Mouse (Mus musculus) hindbrain, postnatal 0 days (tissue): ENCODE data around the gene Etv4. TPM values are rescaled to one million over a fixed set of nuclear protein-coding genes. Genes with fewer than 3 reads are reported as not detected.
A peak's percentile ranks its signal among the peaks of the same experiment; 100 is the strongest.

Experiments
- ATAC-seq: fragments of 200-750 bp; cut with Nextera tagmentation; 2 replicates; pipeline ENCODE4 v1.8.0; 2017; ENCODE audit warnings: mild to moderate bottlenecking, moderate TSS enrichment, moderate library complexity
- DNase-seq: peaks from one replicate; pipeline ENCODE4 v3.0.0-alpha.2; 2015; ENCODE audit warnings: low spot score
- H3K27ac ChIP-seq: fragments of 300-500 bp; sonication (generic); 2 replicates; pipeline ENCODE4 v1.5.1; 2014; ENCODE audit warnings: mild to moderate bottlenecking
- H3K27me3 ChIP-seq: fragments of 300-500 bp; sonication (generic); 2 replicates; pipeline ENCODE4 v1.6.1; 2014; ENCODE audit warnings: low read length, mixed read lengths; ENCODE audit not compliant: insufficient read depth
- H3K36me3 ChIP-seq: fragments of 300-500 bp; sonication (generic); 2 replicates; pipeline ENCODE4 v1.6.1; 2014; ENCODE audit warnings: low read length, mixed read lengths; ENCODE audit not compliant: insufficient read depth
- H3K4me1 ChIP-seq: fragments of 300-500 bp; sonication (generic); 2 replicates; pipeline ENCODE4 v1.6.1; 2014; ENCODE audit warnings: antibody characterized with exemption, low read length, mixed read lengths; ENCODE audit not compliant: insufficient read depth
- H3K4me2 ChIP-seq: fragments of 300-500 bp; sonication (generic); 2 replicates; pipeline ENCODE4 v1.6.1; 2014; ENCODE audit warnings: low read depth, mild to moderate bottlenecking, low read length, moderate library complexity, mixed read lengths
- H3K4me3 ChIP-seq: fragments of 300-500 bp; sonication (generic); 2 replicates; pipeline ENCODE4 v1.5.1; 2014; ENCODE audit warnings: low read length
- H3K9ac ChIP-seq: fragments of 300-500 bp; sonication (generic); replicated peaks from 2 replicates; pipeline ENCODE4 v1.6.1; 2014; ENCODE audit warnings: mild to moderate bottlenecking, low read length, moderate library complexity, mixed read lengths
- H3K9me3 ChIP-seq: fragments of 300-500 bp; sonication (generic); 2 replicates; pipeline ENCODE4 v1.6.1; 2016; ENCODE audit warnings: low read length, mixed read lengths
- CTCF ChIP-seq: IDR thresholded peaks from 2 replicates; pipeline ENCODE4 v1.5.1; 2016; ENCODE audit warnings: antibody characterized with exemption, control low read depth, low read depth
- WGBS: fragments of 180-500 bp; shearing (Covaris S2); extraction: QIAGEN DNeasy Blood & Tissue Kit; methylation state at CpG from one replicate; pipeline ENCODE4 v1.1.7; 2014; 5-methylcytosine and 5-hydroxymethylcytosine counted together
- polyA plus RNA-seq: library from polyadenylated mRNA; unstranded; fragments of >200 nt; fragmentation: Nextera tagmentation; extraction: Ambion mirVana; gene quantifications from 2 replicates; pipeline ENCODE4 v1.2.1, GENCODE M21; 2015
- total RNA-seq: library from RNA; depleted of rRNA; stranded (reverse); fragments of >200 nt; gene quantifications from 2 replicates; pipeline ENCODE4 v1.2.3, GENCODE M21; 2014

Etv4 gene
- total and polyA plus RNA-seq, 2 experiments from 2014 or later = 22.5 to 56.9 TPM

GRCm38 (mm10) chr11:101806741-101807140 is 21.6 kb upstream of the Etv4 start:
- Histone ChIP-seq H3K27ac (no peak overlapping the region), H3K9me3 (no peaks in the 10 kb centered on the region), H3K27me3 (peaks cover 6% of the 10 kb centered on the region; the same call in 1 of the 2 replicates), H3K9ac (no peak overlapping the region), H3K36me3 (no peaks in the 10 kb centered on the region), H3K4me2 (no peak overlapping the region), H3K4me3 (no peak overlapping the region), H3K4me1 (no peaks in the 10 kb centered on the region)
- DNase-seq = no peak
- no peak for TF ChIP-seq CTCF
- 62% methylated on average over 12 of the region's 12 CpGs for WGBS
- no peak for ATAC-seq

GRCm38 (mm10) chr11:101805113-101805704 is 20.0 kb upstream of the Etv4 start:
- no peak for ATAC-seq
- no peaks in the 10 kb centered on the region for H3K9me3 ChIP-seq
- H3K4me1 ChIP-seq = no peaks in the 10 kb centered on the region
- no peak for TF ChIP-seq CTCF
- no peak overlapping the region for H3K4me3 ChIP-seq
- no peak for DNase-seq
- H3K36me3 ChIP-seq = no peaks in the 10 kb centered on the region
- H3K27ac ChIP-seq = no peak overlapping the region
- H3K9ac ChIP-seq = no peak overlapping the region
- WGBS = 78% methylated on average over 8 of the region's 8 CpGs
- no peak overlapping the region for H3K4me2 ChIP-seq
- H3K27me3 ChIP-seq = peaks cover 6% of the 10 kb centered on the region; the same call in 1 of the 2 replicates

- no peak for TF ChIP-seq CTCF
- Histone ChIP-seq H3K4me1 (no peaks in the 10 kb centered on the region), H3K36me3 (no peaks in the 10 kb centered on the region), H3K4me3 (no peak overlapping the region), H3K4me2 (no peak overlapping the region), H3K27ac (no peak overlapping the region), H3K27me3 (0 out of 2 replicates have a peak, but pooled peaks cover 9% of the 10 kb centered on the region), H3K9me3 (no peaks in the 10 kb centered on the region), H3K9ac (no peak overlapping the region)
- ATAC-seq (no peak), DNase-seq (no peak)
- 4% methylated on average over 5 of the region's 5 CpGs for WGBS
Measured at GRCm38 (mm10) chr11:101801386-101801785, 16.2 kb upstream of the Etv4 start.

GRCm38 (mm10) chr11:101798083-101798482 is 12.9 kb upstream of the Etv4 start:
- TF ChIP-seq CTCF = no peak
- Histone ChIP-seq H3K27ac (no peak overlapping the region), H3K4me3 (no peak overlapping the region), H3K4me2 (no peak overlapping the region), H3K9me3 (no peaks in the 10 kb centered on the region), H3K9ac (no peak overlapping the region), H3K36me3 (no peaks in the 10 kb centered on the region), H3K4me1 (no peaks in the 10 kb centered on the region), H3K27me3 (0 out of 2 replicates have a peak, but pooled peaks cover 9% of the 10 kb centered on the region)
- DNase-seq (no peak), ATAC-seq (no peak)
- 47% methylated on average over 8 of the region's 8 CpGs for WGBS

- no peaks in the 10 kb centered on the region for H3K36me3 ChIP-seq
- H3K4me1 ChIP-seq = no peaks in the 10 kb centered on the region
- H3K27me3 ChIP-seq = 0 out of 2 replicates have a peak, but pooled peaks cover 7% of the 10 kb centered on the region
- no peaks in the 10 kb centered on the region for H3K9me3 ChIP-seq
- ATAC-seq (no peak), DNase-seq (no peak)
- H3K4me2 ChIP-seq = no peak overlapping the region
- no peak for TF ChIP-seq CTCF
- H3K27ac ChIP-seq = no peak overlapping the region
- WGBS = 78% methylated on average over 2 of the region's 2 CpGs
- H3K9ac ChIP-seq = no peak overlapping the region
- no peak overlapping the region for H3K4me3 ChIP-seq
Measured at GRCm38 (mm10) chr11:101797355-101797754, 12.2 kb upstream of the Etv4 start.

- Histone ChIP-seq H3K4me2 (peak overlapping the region; percentile 14), H3K27ac (peak overlapping the region; percentile 69), H3K9me3 (no peaks in the 10 kb centered on the region), H3K9ac (no peak overlapping the region), H3K4me3 (no peak overlapping the region), H3K4me1 (peaks cover 9% of the 10 kb centered on the region; the same call in 1 of the 2 replicates), H3K36me3 (no peaks in the 10 kb centered on the region), H3K27me3 (peaks cover 14% of the 10 kb centered on the region; the same call in 1 of the 2 replicates)
- peak; percentile 77 for DNase-seq
- TF ChIP-seq CTCF = no peak
- WGBS = 26% methylated on average over 19 of the region's 19 CpGs
- peak; percentile 75 for ATAC-seq
Measured at GRCm38 (mm10) chr11:101790811-101791526, 5.8 kb upstream of the Etv4 start.

- no peak overlapping the region for H3K4me3 ChIP-seq
- peaks cover 19% of the 10 kb centered on the region; the same call in 1 of the 2 replicates for H3K27me3 ChIP-seq
- TF ChIP-seq CTCF = no peak
- no peaks in the 10 kb centered on the region for H3K9me3 ChIP-seq
- WGBS = 83% methylated on average over 1 of the region's 1 CpGs
- ATAC-seq (no peak), DNase-seq (no peak)
- no peak overlapping the region for H3K9ac ChIP-seq
- no peak overlapping the region for H3K27ac ChIP-seq
- H3K4me2 ChIP-seq = no peak overlapping the region
- no peaks in the 10 kb centered on the region for H3K36me3 ChIP-seq
- H3K4me1 ChIP-seq = peaks cover 13% of the 10 kb centered on the region; the same call in 1 of the 2 replicates
Measured at GRCm38 (mm10) chr11:101787432-101787831, 2.3 kb upstream of the Etv4 start.
